Mouse (Mus musculus) C2C12 (cell line): ENCODE measurements around the gene Tceal3.
"Not testable (repeated sequence)": the region's sequence is repeated elsewhere in the genome, so short reads cannot be mapped to it uniquely, and the experiment has no call there.

Experiments used
- CTCF ChIP-seq: IDR thresholded peaks from one replicate; pipeline ENCODE4 v1.5.1; 2011; ENCODE audit not compliant: control insufficient read depth, insufficient read depth, insufficient read length
- FOSL1 ChIP-seq: IDR thresholded peaks from one replicate; pipeline ENCODE4 v1.8.0; 2011; ENCODE audit warnings: mild to moderate bottlenecking, low read length; ENCODE audit not compliant: poor library complexity, insufficient read depth, severe bottlenecking
- MAX ChIP-seq: IDR thresholded peaks from one replicate; pipeline ENCODE4 v1.6.1; 2011; ENCODE audit warnings: mild to moderate bottlenecking, control low read depth
- USF1 ChIP-seq: IDR thresholded peaks from one replicate; pipeline ENCODE4 v1.6.1; 2011; ENCODE audit warnings: low read depth, mild to moderate bottlenecking, control low read depth, moderate library complexity

- not testable (repeated sequence) for TF ChIP-seq FOSL1, CTCF, MAX, USF1
Observed at GRCm38 (mm10) chrX:136691606-136692293, 101.1 kb downstream of the Tceal3 start.
